ENCODE assay signal across 11 mouse cellular contexts in the genomic region with DNA sequence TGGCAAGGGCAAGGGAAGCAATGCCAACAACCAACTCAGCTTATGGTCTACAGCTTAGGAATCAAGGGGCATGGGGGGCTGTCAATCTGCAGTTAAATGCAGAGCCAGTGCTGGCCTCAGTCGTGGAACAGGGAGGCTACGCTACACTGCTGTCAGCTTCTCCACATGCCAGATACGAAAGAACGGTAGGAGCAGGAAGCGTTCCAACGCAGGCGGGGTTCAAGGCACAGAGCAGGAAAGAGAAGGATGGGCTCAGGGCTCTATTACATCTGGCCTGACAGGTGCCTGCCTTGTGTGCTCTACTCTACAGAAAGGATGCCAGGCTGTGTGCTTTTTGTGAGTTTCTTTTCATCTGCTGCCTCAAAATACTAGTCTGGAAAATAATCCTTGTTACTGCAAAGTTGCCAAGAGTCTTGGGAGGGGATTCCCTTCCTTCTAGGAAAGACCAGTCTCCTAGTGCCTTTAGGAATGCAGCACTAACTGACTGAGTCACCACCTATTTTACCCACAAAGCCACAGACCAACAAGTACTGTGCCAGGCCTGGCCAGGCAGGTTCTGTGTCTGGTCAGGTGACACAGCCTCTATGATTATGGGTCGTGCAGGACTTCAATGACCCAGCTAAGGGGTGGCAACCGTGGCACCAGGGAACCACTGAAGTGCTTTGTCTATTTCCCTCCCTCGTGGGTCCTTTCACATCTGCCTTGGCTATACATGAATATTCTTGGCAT. TPM values are rescaled to one million over a fixed set of nuclear protein-coding genes. Genes with fewer than 3 reads are reported as not detected.
DNase-seq lines count a peak whose midpoint lies in the region; ATAC-seq and TF ChIP-seq lines count a peak whose summit lies in the region.
"Had no signal": no experiment of that assay in that cellular context is flagged by ENCODE, and none has a peak within 500 bp of the region (broad histone marks: within the 10 kb centered on the region; RNA-seq: fewer than 3 reads in every experiment).

No protein-coding gene starts in this region.

- H3K27ac ChIP-seq in kidney, adult 2 months (ENCODE audit: insufficient read depth, low read depth, low read length), result no peak overlapping the region
- H3K27ac ChIP-seq in forebrain, embryonic 13.5 days, result peak overlapping the region; percentile 11; the same call in 1 of the 2 replicates
- H3K27ac ChIP-seq: kidney, postnatal 0 days had no signal

- TF ChIP-seq POLR2A in kidney, adult 2 months (IDR thresholded peaks at IDR 0.05; ENCODE audit: low read depth, low read length), result no peak

- no peak overlapping the region for H3K4me2 ChIP-seq in forebrain, embryonic 13.5 days
- H3K4me2 ChIP-seq: liver, embryonic 11.5 days had no signal

- CTCF ChIA-PET in Patski (lab: Charles Lee), result interaction anchor here (1.4 kb wide), 1 partner anchor 10 kb away, joined by 4 read pairs; no protein-coding TSS in a partner anchor

- TF ChIP-seq CTCF in kidney, adult 2 months (conservative IDR thresholded peaks at IDR 0.05; ENCODE audit: insufficient read depth, insufficient read length, low read depth, low read length), result no peak
- no peak for TF ChIP-seq CTCF in Patski (IDR thresholded peaks at IDR 0.05)

- POLR2A ChIA-PET in Patski (lab: Charles Lee), result interaction anchor here (0.6 to 1.0 kb wide), 2 partner anchors 14 to 223 kb away, joined by 3 to 4 read pairs; no protein-coding TSS in a partner anchor

- 54% methylated on average over 10 of the region's 10 CpGs for WGBS in kidney, adult 2 months
- 73% methylated on average over 10 of the region's 10 CpGs for WGBS in forebrain, embryonic 13.5 days

- peak; percentile 46 for DNase-seq in kidney, adult 2 months
- DNase-seq in kidney, adult 18-20 months, result no peak
- DNase-seq in Patski (ENCODE audit: low read depth, low spot score), result peak; percentile 79
- DNase-seq in lung, postnatal 14 days, result peak; percentile 15
- DNase-seq in heart, adult 9 months (ENCODE audit: low spot score in 2 of 2), result no peak
- DNase-seq: heart, adult 18-20 months; right cerebral cortex, adult 18-20 months had no signal

- H3K9ac ChIP-seq in forebrain, embryonic 13.5 days, result no peak overlapping the region

- H3K36me3 ChIP-seq in kidney, adult 2 months (ENCODE audit: control insufficient read depth, insufficient read depth, low read length), result peaks cover 2% of the 10 kb centered on the region; the same call in 1 of the 2 replicates
- peaks cover 32% of the 10 kb centered on the region for H3K36me3 ChIP-seq in forebrain, embryonic 13.5 days (ENCODE audit: poor library complexity, severe bottlenecking)

- 0 out of 2 replicates have a peak, but pooled peaks cover 7% of the 10 kb centered on the region for H3K4me1 ChIP-seq in kidney, adult 2 months (ENCODE audit: control insufficient read depth, insufficient read depth, low read length)
- peaks cover 33% of the 10 kb centered on the region; the same call in 1 of the 2 replicates for H3K4me1 ChIP-seq in forebrain, embryonic 13.5 days

- no peaks in the 10 kb centered on the region for H3K9me3 ChIP-seq in forebrain, embryonic 13.5 days (replicated peaks)

- ATAC-seq in Patski, result peak; percentile 90
- ATAC-seq in forebrain, embryonic 13.5 days, result no peak
- no peak for ATAC-seq in megakaryocyte progenitor cell, adult 5-6 weeks (replicated peaks; ENCODE audit: poor library complexity)

- no peaks in the 10 kb centered on the region for H3K27me3 ChIP-seq in kidney, adult 2 months (replicated peaks; ENCODE audit: control insufficient read depth, insufficient read depth, low read length)
- H3K27me3 ChIP-seq in Patski, result no peaks in the 10 kb centered on the region
- no peaks in the 10 kb centered on the region for H3K27me3 ChIP-seq in forebrain, embryonic 13.5 days

- H3K4me3 ChIP-seq in kidney, adult 2 months (ENCODE audit: insufficient read depth, low read depth, low read length), result no peak overlapping the region
- H3K4me3 ChIP-seq in forebrain, embryonic 13.5 days, result no peak overlapping the region

- in situ Hi-C loops in Patski (cut with MboI; ENCODE audit: low pct_unique_long_range_greater_than_20kb), result no loop called here

RNA-seq across cellular contexts. Expression of a gene that starts 7.6 kb away (rescaled TPM):
- polyA plus RNA-seq in kidney, adult 2 months (2012; rRNA removed), result 1.9 and 3.9 TPM in 2 replicates
- 2.2 TPM for polyA plus RNA-seq in Patski (2021)
- 6,508 and 7,407 TPM in 2 replicates for polyA plus RNA-seq in forebrain, embryonic 13.5 days (2015; fragmentation: Nextera tagmentation; extraction: Ambion mirVana)
- total RNA-seq in megakaryocyte progenitor cell, adult 5-6 weeks (2015), result 0.24 TPM in 1 of 2 replicates, not detected in the other
- not detected in 2 replicates for total RNA-seq in megakaryocyte progenitor cell, adult 5-6 weeks (2017)

RNA-seq across cellular contexts. Expression of a gene that starts 18.8 kb away (rescaled TPM):
- 43.7 and 49.5 TPM in 2 replicates for polyA plus RNA-seq in kidney, adult 2 months (2012; rRNA removed)
- 47.3 TPM for polyA plus RNA-seq in Patski (2021)
- 161 and 187 TPM in 2 replicates for polyA plus RNA-seq in forebrain, embryonic 13.5 days (2015; fragmentation: Nextera tagmentation; extraction: Ambion mirVana)
- total RNA-seq in megakaryocyte progenitor cell, adult 5-6 weeks (2015), result 12.8 and 16.0 TPM in 2 replicates
- 5.1 and 8.6 TPM in 2 replicates for total RNA-seq in megakaryocyte progenitor cell, adult 5-6 weeks (2017)

Comparison
In these comparisons a context has a peak if more than half of its experiments do, and no peak if none do; other contexts are left out.
1. DNase-seq: peak in kidney, adult 2 months (single experiment), Patski (single experiment) and lung, postnatal 14 days (single experiment); none in kidney, adult 18-20 months (single experiment) and heart, adult 9 months (0 of 2).
2. RNA of a gene that starts 7.6 kb away (polyA plus RNA-seq): 6,508 to 7,407 TPM in forebrain, embryonic 13.5 days; 2.2 TPM in Patski (single experiment) and 1.9 to 3.9 TPM in kidney, adult 2 months; every median in the first group is over 1,000 times any median in the second.